Mouse (Mus musculus): ENCODE measurements around the gene Dynlrb2.

The Dynlrb2 gene

GRCm38 (mm10) chr8:116504477-116505120, at the start of gene Dynlrb2:
Dynlrb2 (plus strand) TSS chr8:116504974.
- DNase-seq (ENCODE audit: low spot score), result peak; percentile 97

- DNase-seq (ENCODE audit: low spot score), result no peak
These were observed 46.2 kb upstream of the Dynlrb2 start for GRCm38 (mm10) chr8:116458569-116458968.

GRCm38 (mm10) chr8:116461472-116461871, 43.3 kb upstream of the Dynlrb2 start:
- no peak for DNase-seq (ENCODE audit: low spot score)

- no peak for DNase-seq (ENCODE audit: low spot score)
These were observed 38.2 kb upstream of the Dynlrb2 start for GRCm38 (mm10) chr8:116466586-116466985.

- no peak for DNase-seq (ENCODE audit: low spot score)
These were observed 37.7 kb upstream of the Dynlrb2 start for GRCm38 (mm10) chr8:116467027-116467426.

GRCm38 (mm10) chr8:116477941-116478340, 26.8 kb upstream of the Dynlrb2 start:
- DNase-seq (ENCODE audit: low spot score), result no peak

GRCm38 (mm10) chr8:116478681-116479080, 26.1 kb upstream of the Dynlrb2 start:
- DNase-seq (ENCODE audit: low spot score), result no peak

GRCm38 (mm10) chr8:116480894-116481293, 23.9 kb upstream of the Dynlrb2 start:
- peak; percentile 94 for DNase-seq (ENCODE audit: low spot score)

- DNase-seq (ENCODE audit: low spot score), result no peak
These were observed 22.0 kb upstream of the Dynlrb2 start for GRCm38 (mm10) chr8:116482738-116483137.

GRCm38 (mm10) chr8:116484087-116484486, 20.7 kb upstream of the Dynlrb2 start:
- DNase-seq (ENCODE audit: low spot score), result peak; percentile 81

- DNase-seq (ENCODE audit: low spot score), result no peak
These were observed 16.2 kb upstream of the Dynlrb2 start for GRCm38 (mm10) chr8:116488546-116488945.

- DNase-seq (ENCODE audit: low spot score), result no peak
These were observed 4.5 kb upstream of the Dynlrb2 start for GRCm38 (mm10) chr8:116500057-116500809.

GRCm38 (mm10) chr8:116508721-116509120, 3.9 kb downstream of the Dynlrb2 start:
- no peak for DNase-seq (ENCODE audit: low spot score)

GRCm38 (mm10) chr8:116509247-116509646, 4.5 kb downstream of the Dynlrb2 start:
- DNase-seq (ENCODE audit: low spot score), result no peak

- DNase-seq (ENCODE audit: low spot score), result no peak
These were observed 14.9 kb downstream of the Dynlrb2 start for GRCm38 (mm10) chr8:116519676-116520075.

- DNase-seq (ENCODE audit: low spot score), result no peak
These were observed 16.4 kb downstream of the Dynlrb2 start for GRCm38 (mm10) chr8:116521208-116521607.

- DNase-seq (ENCODE audit: low spot score), result no peak
These were observed 16.9 kb downstream of the Dynlrb2 start for GRCm38 (mm10) chr8:116521641-116522040.

GRCm38 (mm10) chr8:116522104-116522767, 17.5 kb downstream of the Dynlrb2 start:
- DNase-seq (ENCODE audit: low spot score), result peak; percentile 18

GRCm38 (mm10) chr8:116524915-116525314, 20.1 kb downstream of the Dynlrb2 start:
- no peak for DNase-seq (ENCODE audit: low spot score)

- DNase-seq (ENCODE audit: low spot score), result no peak
These were observed 24.0 kb downstream of the Dynlrb2 start for GRCm38 (mm10) chr8:116528736-116529135.

GRCm38 (mm10) chr8:116533081-116533480, 28.3 kb downstream of the Dynlrb2 start:
- DNase-seq (ENCODE audit: low spot score), result no peak

GRCm38 (mm10) chr8:116536786-116537185, 32.0 kb downstream of the Dynlrb2 start:
- no peak for DNase-seq (ENCODE audit: low spot score)

- DNase-seq (ENCODE audit: low spot score), result no peak
These were observed 34.0 kb downstream of the Dynlrb2 start for GRCm38 (mm10) chr8:116538763-116539162.
